Mouse (Mus musculus) thymus, adult 2 months (tissue): Measurements from ENCODE around the gene Rab42. TPM values are rescaled to one million over a fixed set of nuclear protein-coding genes. Genes with fewer than 3 reads are reported as not detected.
"Not testable (repeated sequence)": the region's sequence is repeated elsewhere in the genome, so short reads cannot be mapped to it uniquely, and the experiment has no call there.

Source experiments
- DNase-seq: peaks from one replicate; pipeline ENCODE4 v3.0.0; 2021
- H3K27ac ChIP-seq: fragments of 200-500 bp; 2 replicates; pipeline ENCODE4 v1.5.1; 2012; ENCODE audit warnings: low read length, control low read depth; ENCODE audit not compliant: control insufficient read depth, insufficient read depth
- H3K27me3 ChIP-seq: fragments of 200-500 bp; 2 replicates; pipeline ENCODE4 v1.6.1; 2012; ENCODE audit warnings: mild to moderate bottlenecking, low read length, moderate library complexity, mixed read lengths; ENCODE audit not compliant: control insufficient read depth, insufficient read depth
- H3K36me3 ChIP-seq: fragments of 200-500 bp; 2 replicates; pipeline ENCODE4 v1.6.1; 2012; ENCODE audit warnings: mild to moderate bottlenecking, low read length, moderate library complexity; ENCODE audit not compliant: control insufficient read depth, insufficient read depth
- H3K4me1 ChIP-seq: fragments of 200-500 bp; replicated peaks from 2 replicates; pipeline ENCODE4 v1.6.1; 2012; ENCODE audit warnings: low read length; ENCODE audit not compliant: control insufficient read depth, insufficient read depth
- H3K4me3 ChIP-seq: fragments of 200-500 bp; 2 replicates; pipeline ENCODE4 v1.5.1; 2012; ENCODE audit warnings: mild to moderate bottlenecking, low read length, control low read depth, moderate library complexity; ENCODE audit not compliant: control insufficient read depth, insufficient read depth
- CTCF ChIP-seq: fragments of 200-500 bp; IDR thresholded peaks from 2 replicates; pipeline ENCODE4 v1.5.1; 2012; ENCODE audit warnings: mild to moderate bottlenecking, control low read depth, low read length, moderate library complexity, borderline replicate concordance; ENCODE audit not compliant: control insufficient read depth, poor library complexity, insufficient read depth; ENCODE audit errors: extremely low read depth
- POLR2A ChIP-seq: fragments of 200-500 bp; IDR thresholded peaks from 2 replicates; pipeline ENCODE4 v1.6.1; 2012; ENCODE audit warnings: mild to moderate bottlenecking, low read length, control low read depth, moderate library complexity; ENCODE audit not compliant: control insufficient read depth, poor library complexity, insufficient read depth; ENCODE audit errors: extremely low read depth
- WGBS: fragments of 180-500 bp; shearing (Covaris S2); methylation state at CpG from one replicate; pipeline ENCODE4 v1.1.7; 2018; 5-methylcytosine and 5-hydroxymethylcytosine counted together
- polyA plus RNA-seq: library from polyadenylated mRNA; depleted of rRNA; stranded (reverse); fragments of >200 nt; gene quantifications from 2 replicates; pipeline ENCODE4 v1.2.3, GENCODE M21; 2012

Rab42 gene
- polyA plus RNA-seq, 1 experiment, result 6.8 TPM

GRCm38 (mm10) chr4:132306004-132306403 is 2.8 kb upstream of the Rab42 start:
- DNase-seq, result no peak
- no peak overlapping the region for H3K4me3 ChIP-seq
- no peak overlapping the region for H3K27ac ChIP-seq
- peaks cover 25% of the 10 kb centered on the region for H3K4me1 ChIP-seq
- peaks cover 14% of the 10 kb centered on the region for H3K36me3 ChIP-seq
- WGBS, result 40% methylated on average over 6 of the region's 6 CpGs
- TF ChIP-seq CTCF (no peak), POLR2A (no peak)
- H3K27me3 ChIP-seq, result no peaks in the 10 kb centered on the region

- no peak overlapping the region for H3K4me3 ChIP-seq
- DNase-seq, result no peak
- H3K36me3 ChIP-seq, result peaks cover 7% of the 10 kb centered on the region
- no peaks in the 10 kb centered on the region for H3K27me3 ChIP-seq
- TF ChIP-seq CTCF (no peak), POLR2A (no peak)
- peaks cover 25% of the 10 kb centered on the region for H3K4me1 ChIP-seq
- H3K27ac ChIP-seq, result no peak overlapping the region
- WGBS, result 28% methylated on average over 8 of the region's 8 CpGs
These were observed 2.1 kb upstream of the Rab42 start for GRCm38 (mm10) chr4:132305276-132305675.

- DNase-seq, H3K36me3 ChIP-seq, H3K4me3 ChIP-seq, H3K27ac ChIP-seq, H3K27me3 ChIP-seq: not testable (repeated sequence)
- 67% methylated on average over 6 of the region's 6 CpGs for WGBS
- H3K4me1 ChIP-seq, result peaks cover 17% of the 10 kb centered on the region
These were observed 299 bp upstream of the Rab42 start for GRCm38 (mm10) chr4:132303484-132303883.

- TF ChIP-seq POLR2A (no peak), CTCF (no peak)
These were observed 933 bp downstream of the Rab42 start for GRCm38 (mm10) chr4:132301965-132302938.

GRCm38 (mm10) chr4:132301486-132301885 is 1.7 kb downstream of the Rab42 start:
- H3K4me3 ChIP-seq, result no peak overlapping the region
- H3K4me1 ChIP-seq, result peaks cover 17% of the 10 kb centered on the region
- no peak for DNase-seq
- no peak overlapping the region for H3K27ac ChIP-seq
- TF ChIP-seq POLR2A, result no peak
- H3K27me3 ChIP-seq, result no peaks in the 10 kb centered on the region
- H3K36me3 ChIP-seq, result no peaks in the 10 kb centered on the region
- whole genome bisulfite sequencing, result 95% methylated on average over 6 of the region's 6 CpGs

More at GRCm38 (mm10) chr4:132301965-132302938, 933 bp downstream of the Rab42 start:
- H3K27ac ChIP-seq, result peak overlapping the region; percentile 6; the same call in 1 of the 2 replicates
- H3K36me3 ChIP-seq, result no peaks in the 10 kb centered on the region
- H3K27me3 ChIP-seq, result no peaks in the 10 kb centered on the region
- DNase-seq, result no peak
- H3K4me3 ChIP-seq, result peak overlapping the region; percentile 49
- H3K4me1 ChIP-seq, result peaks cover 17% of the 10 kb centered on the region
- 56% methylated on average over 16 of the region's 16 CpGs for WGBS

GRCm38 (mm10) chr4:132299849-132300248 is 3.3 kb downstream of the Rab42 start:
- no peak for DNase-seq
- TF ChIP-seq POLR2A (no peak), CTCF (no peak)
- Histone ChIP-seq H3K36me3 (no peaks in the 10 kb centered on the region), H3K4me3 (no peak overlapping the region), H3K4me1 (peaks cover 9% of the 10 kb centered on the region), H3K27me3 (no peaks in the 10 kb centered on the region), H3K27ac (no peak overlapping the region)
- 96% methylated on average over 1 of the region's 1 CpGs for WGBS
